Mouse (Mus musculus): ENCODE measurements around the gene Cypt1.

The Cypt1 gene

GRCm38 (mm10) chrX:16522569-16522968 is at the start of gene Cypt1:
Cypt1 (plus strand) TSS chrX:16522869.
- DNase-seq, result no peak

- DNase-seq, result no peak
Observed at GRCm38 (mm10) chrX:16546806-16547205, 24.1 kb downstream of the Cypt1 start.

GRCm38 (mm10) chrX:16557061-16557460 is 34.4 kb downstream of the Cypt1 start:
- DNase-seq, result no peak

GRCm38 (mm10) chrX:16558501-16558900 is 35.8 kb downstream of the Cypt1 start:
- DNase-seq, result no peak

All from cerebellum, postnatal 25 days (tissue).